Mouse (Mus musculus) C2C12 (cell line): ENCODE data around the gene Col18a1. TPM values are rescaled to one million over a fixed set of nuclear protein-coding genes. Genes with fewer than 3 reads are reported as not detected.

ENCODE experiments used
- H3K27me3 ChIP-seq: one replicate; pipeline ENCODE4 v1.6.1; 2011; ENCODE audit not compliant: control insufficient read depth, insufficient read depth, insufficient read length
- H3K36me3 ChIP-seq: one replicate; pipeline ENCODE4 v1.6.1; 2011; ENCODE audit not compliant: control insufficient read depth, insufficient read depth
- H3K4me3 ChIP-seq: one replicate; pipeline ENCODE4 v1.5.1; 2011; ENCODE audit warnings: mild to moderate bottlenecking, control low read depth; ENCODE audit not compliant: poor library complexity, insufficient read depth, severe bottlenecking
- H3K79me2 ChIP-seq: one replicate; pipeline ENCODE4 v1.6.1; 2011; ENCODE audit not compliant: control insufficient read depth, insufficient read depth
- H3K79me3 ChIP-seq: one replicate; pipeline ENCODE4 v1.6.1; 2011; ENCODE audit warnings: low read depth, control low read depth
- H3ac ChIP-seq: one replicate; pipeline ENCODE3; 2011; ENCODE audit warnings: low read depth; ENCODE audit not compliant: control insufficient read depth, insufficient read length
- CEBPB ChIP-seq: IDR thresholded peaks from one replicate; pipeline ENCODE4 v1.6.1; 2011; ENCODE audit warnings: low read depth, mild to moderate bottlenecking, control low read depth, moderate library complexity
- CTCF ChIP-seq: IDR thresholded peaks from one replicate; pipeline ENCODE4 v1.5.1; 2011; ENCODE audit not compliant: control insufficient read depth, insufficient read depth, insufficient read length
- FOSL1 ChIP-seq: IDR thresholded peaks from one replicate; pipeline ENCODE4 v1.8.0; 2011; ENCODE audit warnings: mild to moderate bottlenecking, low read length; ENCODE audit not compliant: poor library complexity, insufficient read depth, severe bottlenecking
- MAX ChIP-seq: IDR thresholded peaks from one replicate; pipeline ENCODE4 v1.6.1; 2011; ENCODE audit warnings: mild to moderate bottlenecking, control low read depth
- MYOD1 ChIP-seq: IDR thresholded peaks from one replicate; pipeline ENCODE4 v1.6.1; 2011; ENCODE audit warnings: low read depth; ENCODE audit not compliant: control insufficient read depth, insufficient read length
- MYOG ChIP-seq: IDR thresholded peaks from one replicate; pipeline ENCODE4 v1.6.1; 2011; ENCODE audit not compliant: control insufficient read depth, insufficient read length; ENCODE audit errors: extremely low read depth
- USF1 ChIP-seq: IDR thresholded peaks from one replicate; pipeline ENCODE4 v1.6.1; 2011; ENCODE audit warnings: low read depth, mild to moderate bottlenecking, control low read depth, moderate library complexity
- polyA plus RNA-seq: library from polyadenylated mRNA; unstranded; fragments of >200 nt; fragmentation: generic; extraction: Trizol; gene quantifications from one replicate; pipeline ENCODE4 v1.2.1, GENCODE M21; 2012; ENCODE audit warnings: missing spikeins

Col18a1 gene
- polyA plus RNA-seq, 1 experiment: 177 TPM

DNA sequence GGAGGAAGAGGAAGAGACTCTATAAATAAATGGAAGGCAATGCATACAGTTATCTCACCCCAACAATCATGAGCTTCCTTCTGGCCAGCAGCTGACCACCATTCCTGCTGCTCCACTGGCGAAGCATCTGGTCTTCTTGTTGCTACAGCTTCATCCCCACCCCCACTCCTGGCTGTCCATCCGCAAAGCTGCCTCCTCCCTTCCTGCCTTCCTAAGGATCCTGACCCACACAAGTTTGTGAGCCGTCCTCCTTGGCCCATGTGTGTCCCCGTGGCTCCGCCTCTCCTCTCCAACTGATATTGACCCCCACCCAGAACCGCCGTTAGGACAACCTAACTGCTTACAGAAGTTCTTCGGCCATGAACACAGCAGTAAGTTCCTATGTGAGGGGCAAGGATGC, 16.3 kb downstream of the Col18a1 start:
- H3K27me3 ChIP-seq: no peaks in the 10 kb centered on the region
- no peak for TF ChIP-seq MYOD1
- TF ChIP-seq MAX: no peak
- TF ChIP-seq MYOG: no peak
- TF ChIP-seq CEBPB: no peak
- no peak for TF ChIP-seq FOSL1
- no peak for TF ChIP-seq CTCF
- no peak overlapping the region for H3ac ChIP-seq
- peaks cover 100% of the 10 kb centered on the region for H3K79me2 ChIP-seq
- H3K4me3 ChIP-seq: no peak overlapping the region
- peaks cover 51% of the 10 kb centered on the region for H3K36me3 ChIP-seq
- peaks cover 81% of the 10 kb centered on the region for H3K79me3 ChIP-seq

- H3K27me3 ChIP-seq: no peaks in the 10 kb centered on the region
- H3ac ChIP-seq: no peak overlapping the region
- peaks cover 85% of the 10 kb centered on the region for H3K79me3 ChIP-seq
- peaks cover 100% of the 10 kb centered on the region for H3K79me2 ChIP-seq
- H3K4me3 ChIP-seq: no peak overlapping the region
- H3K36me3 ChIP-seq: peaks cover 60% of the 10 kb centered on the region
- TF ChIP-seq USF1 (no peak), CEBPB (no peak), MAX (no peak), FOSL1 (no peak), CTCF (no peak), MYOG (no peak), MYOD1 (no peak)
These were observed 18.8 kb downstream of the Col18a1 start for GRCm38 (mm10) chr10:77147545-77147944.

- Histone ChIP-seq H3K27me3 (no peaks in the 10 kb centered on the region), H3K36me3 (peaks cover 61% of the 10 kb centered on the region), H3K79me3 (peaks cover 88% of the 10 kb centered on the region), H3K4me3 (no peak overlapping the region), H3K79me2 (peaks cover 100% of the 10 kb centered on the region), H3ac (no peak overlapping the region)
- TF ChIP-seq MYOG (no peak), USF1 (no peak), FOSL1 (no peak), CEBPB (no peak), MYOD1 (no peak), CTCF (no peak), MAX (no peak)
These were observed 19.4 kb downstream of the Col18a1 start for GRCm38 (mm10) chr10:77146901-77147463.

DNA sequence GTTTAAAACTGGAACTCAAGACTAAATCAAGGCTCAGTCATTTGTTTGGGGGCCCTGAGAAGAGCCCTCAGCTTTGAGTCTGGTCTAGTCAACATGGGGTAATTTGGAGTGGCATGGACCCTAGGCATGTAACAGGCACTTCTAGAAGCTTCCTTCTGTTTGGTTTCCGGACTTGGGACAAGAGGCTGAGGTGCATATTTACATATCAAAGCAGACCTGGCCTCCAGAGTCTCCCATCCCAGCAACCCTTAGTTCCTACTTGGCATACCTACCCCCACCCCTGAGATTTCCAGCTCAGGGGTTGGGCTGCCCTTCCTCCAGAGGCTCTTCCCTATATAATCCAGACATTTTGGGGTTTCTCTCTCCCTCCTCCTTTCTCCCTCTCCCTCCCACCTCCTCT, 20.4 kb downstream of the Col18a1 start:
- no peak for TF ChIP-seq MYOG
- no peak for TF ChIP-seq MAX
- no peak for TF ChIP-seq CEBPB
- no peak for TF ChIP-seq MYOD1
- no peak for TF ChIP-seq CTCF
- no peak for TF ChIP-seq USF1
- no peak for TF ChIP-seq FOSL1
- Histone ChIP-seq H3ac (no peak overlapping the region), H3K4me3 (no peak overlapping the region), H3K36me3 (peaks cover 66% of the 10 kb centered on the region), H3K27me3 (no peaks in the 10 kb centered on the region), H3K79me3 (peaks cover 90% of the 10 kb centered on the region), H3K79me2 (peaks cover 100% of the 10 kb centered on the region)

DNA sequence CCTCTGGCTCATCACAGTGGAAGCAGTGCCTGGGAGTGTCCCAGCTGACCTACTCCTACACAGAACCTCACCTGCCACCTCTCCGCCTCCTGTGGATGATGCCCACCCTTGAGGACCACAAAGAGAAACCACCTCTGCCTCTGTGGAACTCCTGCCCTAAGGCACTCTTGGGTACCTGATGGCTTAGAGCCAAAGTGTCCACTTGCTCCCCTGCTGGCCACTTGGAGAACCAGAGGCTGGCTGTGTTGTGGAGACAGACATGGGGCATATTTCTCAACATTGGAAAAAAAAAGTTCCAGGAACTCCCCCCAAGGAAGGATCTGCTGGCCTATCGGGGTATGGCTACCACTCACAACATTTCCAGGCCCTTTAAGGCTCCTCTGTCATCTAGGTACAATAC, 22.0 kb downstream of the Col18a1 start:
- H3K27me3 ChIP-seq: no peaks in the 10 kb centered on the region
- H3K36me3 ChIP-seq: peaks cover 71% of the 10 kb centered on the region
- no peak overlapping the region for H3K4me3 ChIP-seq
- no peak overlapping the region for H3ac ChIP-seq
- H3K79me3 ChIP-seq: peaks cover 93% of the 10 kb centered on the region
- peaks cover 100% of the 10 kb centered on the region for H3K79me2 ChIP-seq
- TF ChIP-seq CEBPB: no peak
- no peak for TF ChIP-seq FOSL1
- no peak for TF ChIP-seq CTCF
- no peak for TF ChIP-seq MYOD1
- TF ChIP-seq USF1: no peak
- no peak for TF ChIP-seq MYOG
- no peak for TF ChIP-seq MAX

GRCm38 (mm10) chr10:77142328-77142727, 24.0 kb downstream of the Col18a1 start:
- Histone ChIP-seq H3K36me3 (peaks cover 74% of the 10 kb centered on the region), H3K4me3 (no peak overlapping the region), H3K79me2 (peaks cover 100% of the 10 kb centered on the region), H3K79me3 (peaks cover 99% of the 10 kb centered on the region), H3ac (no peak overlapping the region), H3K27me3 (no peaks in the 10 kb centered on the region)
- TF ChIP-seq FOSL1 (no peak), MYOD1 (no peak), MYOG (no peak), CTCF (no peak), USF1 (no peak), MAX (no peak), CEBPB (no peak)
